Mouse (Mus musculus) midbrain, embryonic 10.5 days (tissue): ENCODE data around the gene Wwp2. TPM values are rescaled to one million over a fixed set of nuclear protein-coding genes. Genes with fewer than 3 reads are reported as not detected.
"Not testable (repeated sequence)": the region's sequence is repeated elsewhere in the genome, so short reads cannot be mapped to it uniquely, and the experiment has no call there.

Experiments used
- DNase-seq: peaks from one replicate; pipeline ENCODE4 v3.0.0-alpha.2; 2017; ENCODE audit warnings: low spot score
- H3K27ac ChIP-seq: fragments of 300-500 bp; sonication (generic); replicated peaks from 2 replicates; pipeline ENCODE4 v1.5.1; 2016; ENCODE audit warnings: mild to moderate bottlenecking
- H3K27me3 ChIP-seq: fragments of 300-500 bp; sonication (generic); 2 replicates; pipeline ENCODE4 v1.6.1; 2016; ENCODE audit warnings: low read depth, mild to moderate bottlenecking; ENCODE audit not compliant: poor library complexity, severe bottlenecking
- H3K36me3 ChIP-seq: fragments of 300-500 bp; sonication (generic); 2 replicates; pipeline ENCODE4 v1.6.1; 2016; ENCODE audit warnings: mild to moderate bottlenecking, moderate library complexity
- H3K4me1 ChIP-seq: fragments of 300-500 bp; sonication (generic); 2 replicates; pipeline ENCODE4 v1.6.1; 2016
- H3K4me3 ChIP-seq: fragments of 300-500 bp; sonication (generic); 2 replicates; pipeline ENCODE4 v1.5.1; 2016; ENCODE audit warnings: mild to moderate bottlenecking, moderate library complexity
- H3K9me3 ChIP-seq: fragments of 300-500 bp; sonication (generic); replicated peaks from 2 replicates; pipeline ENCODE4 v1.6.1; 2016; ENCODE audit warnings: mild to moderate bottlenecking
- WGBS: fragments of 180-500 bp; shearing (Covaris S2); methylation state at CpG from one replicate; pipeline ENCODE4 v1.1.7; 2016; 5-methylcytosine and 5-hydroxymethylcytosine counted together
- polyA plus RNA-seq: library from polyadenylated mRNA; unstranded; fragments of >200 nt; fragmentation: Nextera tagmentation; extraction: Ambion mirVana; gene quantifications from 2 replicates; pipeline ENCODE4 v1.2.1, GENCODE M21; 2016

The Wwp2 gene
- polyA plus RNA-seq, 1 experiment from 2014 or later = 54.4 TPM

DNA sequence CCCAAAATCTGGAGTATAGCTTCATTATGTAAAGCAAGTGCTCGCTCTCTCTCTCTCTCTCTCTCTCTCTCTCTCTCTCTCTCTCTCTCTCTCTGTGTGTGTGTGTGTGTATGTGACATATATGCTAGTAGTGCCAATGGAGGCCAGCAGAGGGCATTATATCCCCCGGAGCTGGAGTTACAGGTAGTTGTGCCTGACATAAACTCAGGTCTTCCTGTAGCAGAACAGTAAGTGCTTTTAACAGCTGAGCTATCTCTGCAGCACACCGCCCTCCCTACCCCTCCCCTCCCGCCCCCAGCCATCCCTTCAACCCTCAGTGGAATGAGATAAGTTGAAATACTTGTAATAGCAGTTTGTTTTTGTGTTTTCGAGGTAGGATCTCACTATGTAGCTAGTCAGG lies 30.5 kb downstream of the Wwp2 start:
- Histone ChIP-seq H3K27ac (no peak overlapping the region), H3K27me3 (no peaks in the 10 kb centered on the region), H3K36me3 (peaks cover 89% of the 10 kb centered on the region), H3K4me3 (no peak overlapping the region), H3K9me3 (no peaks in the 10 kb centered on the region), H3K4me1 (peaks cover 13% of the 10 kb centered on the region)
- DNase-seq = no peak
- WGBS = 91% methylated on average over 5 of the region's 5 CpGs

DNA sequence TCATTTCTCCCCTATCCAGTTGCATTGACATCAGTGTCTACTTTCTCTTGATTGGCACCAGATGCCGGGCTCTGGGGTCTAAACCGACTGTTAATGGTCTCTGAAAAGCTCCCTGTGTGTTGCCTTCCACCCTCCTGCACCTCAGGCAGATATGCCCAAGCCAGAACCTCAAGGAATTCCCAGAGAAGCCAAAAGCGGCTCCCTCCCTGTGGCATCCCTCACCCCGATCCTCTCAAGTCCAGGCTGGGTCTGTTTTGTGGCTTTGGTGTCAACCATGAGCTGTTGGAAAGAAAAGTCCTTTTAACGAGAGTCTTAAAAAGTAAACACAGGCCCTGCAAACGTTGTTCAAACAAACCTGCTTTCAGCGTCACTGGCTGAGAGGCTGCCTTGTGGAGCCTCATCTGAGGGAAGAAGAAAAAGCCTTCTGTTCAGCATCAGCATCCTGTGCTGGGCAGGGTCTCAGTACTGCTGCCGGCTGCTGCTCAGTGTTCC lies 32.7 kb downstream of the Wwp2 start:
- WGBS = 65% methylated on average over 8 of the region's 8 CpGs
- H3K36me3 ChIP-seq = peaks cover 81% of the 10 kb centered on the region
- H3K4me1 ChIP-seq = peaks cover 13% of the 10 kb centered on the region
- H3K27me3 ChIP-seq = no peaks in the 10 kb centered on the region
- no peaks in the 10 kb centered on the region for H3K9me3 ChIP-seq
- H3K27ac ChIP-seq = peak overlapping the region; percentile 59
- no peak for DNase-seq
- H3K4me3 ChIP-seq = no peak overlapping the region

- H3K27ac ChIP-seq = no peak overlapping the region
These were observed 34.1 kb downstream of the Wwp2 start for GRCm38 (mm10) chr8:107470302-107470701.

DNA sequence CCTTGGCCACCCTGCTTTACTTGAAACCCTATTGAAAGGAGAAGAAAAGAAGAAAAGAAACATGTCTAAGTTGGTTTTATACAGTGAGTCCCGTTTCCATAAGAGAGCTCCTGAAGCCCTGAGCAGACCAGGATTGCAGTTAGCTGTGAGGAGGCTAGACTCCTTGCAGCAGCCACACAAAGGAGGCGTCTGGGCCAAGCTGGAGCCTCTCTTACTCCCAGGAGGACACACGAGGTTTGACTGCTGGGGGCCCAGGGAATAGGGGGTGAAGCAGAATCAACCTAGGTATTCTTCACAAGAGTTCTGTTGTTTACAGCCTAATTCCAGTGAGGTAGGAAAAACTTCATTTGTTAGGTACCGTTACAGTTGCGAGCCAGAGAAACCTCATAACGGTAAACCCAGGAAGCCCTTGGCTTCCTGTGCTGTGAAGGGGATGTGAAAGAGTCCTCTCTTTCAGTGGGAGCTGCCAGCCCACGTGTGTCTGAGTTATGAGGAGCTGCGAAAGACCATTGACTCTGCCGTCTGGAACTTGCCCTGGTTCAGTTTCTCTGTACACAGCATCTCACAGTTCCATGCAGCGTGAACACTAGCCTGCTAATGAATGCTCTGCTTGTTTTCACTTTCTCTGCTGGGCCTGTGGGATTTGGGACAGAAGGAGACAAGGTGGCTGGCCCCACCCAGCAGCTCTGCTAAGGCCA lies 36.4 kb downstream of the Wwp2 start:
- no peaks in the 10 kb centered on the region for H3K27me3 ChIP-seq
- no peak for DNase-seq
- 83% methylated on average over 10 of the region's 10 CpGs for WGBS
- peaks cover 64% of the 10 kb centered on the region for H3K36me3 ChIP-seq
- no peak overlapping the region for H3K27ac ChIP-seq
- H3K4me3 ChIP-seq = no peak overlapping the region
- peaks cover 7% of the 10 kb centered on the region for H3K4me1 ChIP-seq
- H3K9me3 ChIP-seq = no peaks in the 10 kb centered on the region

More at GRCm38 (mm10) chr8:107470302-107470701, 34.1 kb downstream of the Wwp2 start:
- peaks cover 77% of the 10 kb centered on the region for H3K36me3 ChIP-seq
- H3K27me3 ChIP-seq = no peaks in the 10 kb centered on the region
- DNase-seq = no peak
- H3K9me3 ChIP-seq = no peaks in the 10 kb centered on the region
- H3K4me1 ChIP-seq = peaks cover 13% of the 10 kb centered on the region
- H3K4me3 ChIP-seq = no peak overlapping the region
- 86% methylated on average over 5 of the region's 5 CpGs for WGBS

GRCm38 (mm10) chr8:107473369-107473768 lies 37.2 kb downstream of the Wwp2 start:
- DNase-seq = no peak
- no peaks in the 10 kb centered on the region for H3K27me3 ChIP-seq
- no peak overlapping the region for H3K27ac ChIP-seq
- WGBS = 89% methylated on average over 4 of the region's 4 CpGs
- no peak overlapping the region for H3K4me3 ChIP-seq
- H3K9me3 ChIP-seq = no peaks in the 10 kb centered on the region
- H3K36me3 ChIP-seq = peaks cover 57% of the 10 kb centered on the region
- H3K4me1 ChIP-seq = peaks cover 7% of the 10 kb centered on the region

- peaks cover 45% of the 10 kb centered on the region for H3K36me3 ChIP-seq
- no peak for DNase-seq
- 89% methylated on average over 3 of the region's 3 CpGs for WGBS
These were observed 39.4 kb downstream of the Wwp2 start for GRCm38 (mm10) chr8:107475613-107476012.

DNA sequence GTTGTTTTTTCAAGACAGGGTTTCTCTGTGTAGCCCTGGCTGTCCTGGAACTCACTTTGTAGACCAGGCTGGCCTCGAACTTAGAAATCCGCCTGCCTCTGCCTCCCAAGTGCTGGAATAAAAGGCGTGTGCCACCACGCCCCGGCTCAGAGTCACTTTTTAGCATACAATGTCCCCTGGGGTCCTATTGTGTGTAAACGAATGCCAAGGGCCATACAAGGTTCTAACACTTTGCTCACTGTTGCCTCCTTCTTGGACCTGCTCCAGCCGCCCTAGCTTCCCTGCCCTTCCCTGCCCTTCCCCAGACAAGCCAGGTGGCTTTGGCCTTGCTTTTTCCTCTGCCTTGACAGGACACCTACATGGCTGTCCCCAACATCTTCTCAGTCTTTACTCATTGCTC lies 40.6 kb downstream of the Wwp2 start:
- not testable (repeated sequence) for H3K9me3 ChIP-seq, H3K4me1 ChIP-seq, H3K4me3 ChIP-seq, DNase-seq, H3K27ac ChIP-seq, H3K27me3 ChIP-seq
- 90% methylated on average over 7 of the region's 7 CpGs for WGBS
- peaks cover 46% of the 10 kb centered on the region for H3K36me3 ChIP-seq

More at GRCm38 (mm10) chr8:107475613-107476012, 39.4 kb downstream of the Wwp2 start:
- Histone ChIP-seq H3K4me3 (no peak overlapping the region), H3K27ac (no peak overlapping the region), H3K9me3 (no peaks in the 10 kb centered on the region), H3K4me1 (no peaks in the 10 kb centered on the region), H3K27me3 (no peaks in the 10 kb centered on the region)

- Histone ChIP-seq H3K9me3 (no peaks in the 10 kb centered on the region), H3K27me3 (no peaks in the 10 kb centered on the region), H3K4me1 (no peaks in the 10 kb centered on the region), H3K4me3 (no peak overlapping the region), H3K27ac (no peak overlapping the region), H3K36me3 (peaks cover 41% of the 10 kb centered on the region)
- 90% methylated on average over 6 of the region's 6 CpGs for WGBS
- DNase-seq = no peak
These were observed 42.6 kb downstream of the Wwp2 start for GRCm38 (mm10) chr8:107478728-107479127.

- Histone ChIP-seq H3K4me3 (no peak overlapping the region), H3K4me1 (no peaks in the 10 kb centered on the region), H3K27me3 (no peaks in the 10 kb centered on the region), H3K36me3 (peaks cover 44% of the 10 kb centered on the region), H3K9me3 (no peaks in the 10 kb centered on the region), H3K27ac (no peak overlapping the region)
- no peak for DNase-seq
- WGBS = 87% methylated on average over 4 of the region's 4 CpGs
These were observed 44.3 kb downstream of the Wwp2 start for GRCm38 (mm10) chr8:107480436-107480835.

GRCm38 (mm10) chr8:107483250-107483649 lies 47.1 kb downstream of the Wwp2 start:
- DNase-seq = no peak
- Histone ChIP-seq H3K4me3 (no peak overlapping the region), H3K9me3 (no peaks in the 10 kb centered on the region), H3K36me3 (peaks cover 47% of the 10 kb centered on the region), H3K4me1 (no peaks in the 10 kb centered on the region), H3K27me3 (no peaks in the 10 kb centered on the region), H3K27ac (no peak overlapping the region)
- WGBS = 90% methylated on average over 8 of the region's 8 CpGs

- no peak for DNase-seq
- H3K27ac ChIP-seq = no peak overlapping the region
- H3K4me3 ChIP-seq = no peak overlapping the region
- 0 out of 2 replicates have a peak, but pooled peaks cover 5% of the 10 kb centered on the region for H3K4me1 ChIP-seq
- no peaks in the 10 kb centered on the region for H3K9me3 ChIP-seq
- H3K27me3 ChIP-seq = no peaks in the 10 kb centered on the region
- H3K36me3 ChIP-seq = peaks cover 44% of the 10 kb centered on the region
These were observed 48.8 kb downstream of the Wwp2 start for GRCm38 (mm10) chr8:107484956-107485355.

DNA sequence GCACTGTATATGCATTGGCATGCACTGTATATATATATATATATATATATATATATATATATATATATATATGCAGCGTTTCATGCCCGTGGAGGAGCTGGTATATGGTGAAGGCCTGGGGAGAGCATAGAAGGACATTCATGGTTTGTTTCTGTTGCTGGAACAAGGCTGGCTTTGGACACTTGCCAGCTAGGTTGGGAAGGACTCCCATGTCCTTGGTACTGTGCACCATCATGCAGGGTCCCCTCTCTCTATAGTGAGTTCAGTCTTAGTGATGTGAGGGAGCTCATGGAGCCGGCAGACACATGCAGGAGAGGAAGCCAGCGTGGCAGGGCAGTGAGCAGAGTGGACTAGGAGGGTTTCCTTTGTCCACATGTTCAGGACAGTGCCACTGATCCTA lies 52.4 kb downstream of the Wwp2 start:
- no peak overlapping the region for H3K27ac ChIP-seq
- peaks cover 23% of the 10 kb centered on the region for H3K36me3 ChIP-seq
- H3K4me3 ChIP-seq = no peak overlapping the region
- H3K27me3 ChIP-seq = no peaks in the 10 kb centered on the region
- DNase-seq = no peak
- no peaks in the 10 kb centered on the region for H3K9me3 ChIP-seq
- 0 out of 2 replicates have a peak, but pooled peaks cover 7% of the 10 kb centered on the region for H3K4me1 ChIP-seq
- WGBS = 94% methylated on average over 4 of the region's 4 CpGs

DNA sequence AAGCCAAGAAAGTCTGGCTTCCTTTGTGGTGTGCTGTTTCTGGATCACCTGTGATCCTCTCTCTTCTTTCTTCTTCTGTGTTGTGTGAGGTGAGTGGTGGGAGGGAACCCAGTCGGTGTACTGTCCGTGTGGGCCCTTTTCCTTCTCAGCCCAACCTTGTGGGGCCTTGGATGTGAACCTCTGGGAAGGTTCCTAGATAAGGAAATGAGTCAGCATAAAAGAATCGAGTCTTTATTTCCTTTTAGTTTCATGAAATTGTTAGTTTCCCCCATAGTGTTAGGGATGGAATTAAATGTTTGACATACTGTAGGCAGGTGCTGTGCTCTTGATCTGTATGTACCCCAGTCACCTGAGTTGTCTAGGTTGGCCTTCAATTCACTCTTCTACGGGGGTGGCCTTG lies 52.9 kb downstream of the Wwp2 start:
- 91% methylated on average over 4 of the region's 4 CpGs for WGBS
- Histone ChIP-seq H3K36me3 (peaks cover 18% of the 10 kb centered on the region), H3K27ac (0 out of 2 replicates have a peak overlapping the region, but pooled peaks have one; percentile 23)

More for the DNA sequence above, 52.9 kb downstream of the Wwp2 start:
- no peaks in the 10 kb centered on the region for H3K27me3 ChIP-seq
- no peak overlapping the region for H3K4me3 ChIP-seq
- no peak for DNase-seq
- H3K4me1 ChIP-seq = 0 out of 2 replicates have a peak, but pooled peaks cover 7% of the 10 kb centered on the region
- no peaks in the 10 kb centered on the region for H3K9me3 ChIP-seq
